Mouse (Mus musculus) limb, embryonic 15.5 days (tissue): ENCODE measurements around the gene Myoz2. TPM values are rescaled to one million over a fixed set of nuclear protein-coding genes. Genes with fewer than 3 reads are reported as not detected.

Experiments
- ATAC-seq: fragments of 200-750 bp; cut with Nextera tagmentation; 2 replicates; pipeline ENCODE4 v1.8.0; 2017; ENCODE audit warnings: low read depth, moderate TSS enrichment; ENCODE audit not compliant: insufficient number of reproducible peaks, low FRiP score, low TSS enrichment
- H3K27ac ChIP-seq: fragments of 300-500 bp; sonication (generic); 2 replicates; pipeline ENCODE4 v1.5.1; 2015; ENCODE audit warnings: moderate library complexity, mild to moderate bottlenecking, inconsistent platforms
- H3K27me3 ChIP-seq: fragments of 300-500 bp; sonication (generic); 2 replicates; pipeline ENCODE4 v1.6.1; 2015; ENCODE audit warnings: inconsistent platforms
- H3K36me3 ChIP-seq: fragments of 300-500 bp; sonication (generic); 2 replicates; pipeline ENCODE4 v1.6.1; 2015; ENCODE audit warnings: inconsistent platforms
- H3K4me1 ChIP-seq: fragments of 300-500 bp; sonication (generic); 2 replicates; pipeline ENCODE4 v1.6.1; 2015; ENCODE audit warnings: inconsistent platforms
- H3K4me2 ChIP-seq: fragments of 300-500 bp; sonication (generic); 2 replicates; pipeline ENCODE4 v1.6.1; 2015; ENCODE audit warnings: mild to moderate bottlenecking, inconsistent platforms
- H3K4me3 ChIP-seq: fragments of 300-500 bp; sonication (generic); 2 replicates; pipeline ENCODE4 v1.5.1; 2015; ENCODE audit warnings: mild to moderate bottlenecking, inconsistent platforms
- H3K9ac ChIP-seq: fragments of 300-500 bp; sonication (generic); 2 replicates; pipeline ENCODE4 v1.6.1; 2015; ENCODE audit warnings: inconsistent platforms
- H3K9me3 ChIP-seq: fragments of 300-500 bp; sonication (generic); 2 replicates; pipeline ENCODE4 v1.6.1; 2016; ENCODE audit warnings: inconsistent platforms
- WGBS: fragments of 180-500 bp; shearing (Covaris S2); methylation state at CpG from one replicate; pipeline ENCODE4 v1.1.7; 2015; 5-methylcytosine and 5-hydroxymethylcytosine counted together
- microRNA-seq: library from miRNA; unstranded; fragments of <30 nt; microRNA quantifications from one replicate; pipeline ENCODE4, GENCODE M21; 2016
- polyA plus RNA-seq: library from polyadenylated mRNA; unstranded; fragments of >200 nt; fragmentation: Nextera tagmentation; extraction: Ambion mirVana; gene quantifications from 2 replicates; pipeline ENCODE4 v1.2.1, GENCODE M21; 2015

Myoz2 gene
- polyA plus RNA-seq, 1 experiment from 2014 or later: 23.0 TPM

- Histone ChIP-seq H3K27me3 (no peaks in the 10 kb centered on the region), H3K4me2 (no peak overlapping the region), H3K4me3 (no peak overlapping the region), H3K4me1 (no peaks in the 10 kb centered on the region), H3K9me3 (no peaks in the 10 kb centered on the region), H3K36me3 (peaks cover 5% of the 10 kb centered on the region; the same call in 1 of the 2 replicates), H3K27ac (no peak overlapping the region), H3K9ac (no peak overlapping the region)
- no peak for ATAC-seq
- WGBS: 71% methylated on average over 9 of the region's 9 CpGs
Measured at GRCm38 (mm10) chr3:122968391-122968790, 66.4 kb downstream of the Myoz2 start.

- Histone ChIP-seq H3K9ac (no peak overlapping the region), H3K9me3 (no peaks in the 10 kb centered on the region), H3K4me1 (no peaks in the 10 kb centered on the region), H3K4me2 (no peak overlapping the region), H3K4me3 (no peak overlapping the region), H3K27me3 (no peaks in the 10 kb centered on the region), H3K36me3 (peaks cover 17% of the 10 kb centered on the region), H3K27ac (no peak overlapping the region)
- ATAC-seq: no peak
- WGBS: 76% methylated on average over 5 of the region's 5 CpGs
Measured at GRCm38 (mm10) chr3:122964301-122964700, 70.5 kb downstream of the Myoz2 start.

Small RNA genes lying within 50 kb of the gene (microRNA-seq; reads per million reads assigned to microRNA genes)
- not detected for gene Gm22066

Other genes with a start within 250 kb of the Myoz2 start
- gene Fabp2, start 139.9 kb downstream of the Myoz2 start, polyA plus RNA-seq: not detected in 2 replicates
- not detected in 2 replicates for gene Gm10959, start 115.7 kb downstream of the Myoz2 start, polyA plus RNA-seq
- 119 and 138 TPM in 2 replicates for gene 1810037I17Rik, start 110.8 kb downstream of the Myoz2 start, polyA plus RNA-seq
- 8.1 and 10.3 TPM in 2 replicates for gene Usp53, start 50.5 kb downstream of the Myoz2 start, polyA plus RNA-seq
- 4.5 and 8.9 TPM in 2 replicates for gene Synpo2, start 201.1 kb upstream of the Myoz2 start, polyA plus RNA-seq
- 117 and 120 TPM in 2 replicates for gene Sec24d, start 232.4 kb upstream of the Myoz2 start, polyA plus RNA-seq